Mouse (Mus musculus) right cerebral cortex, adult 18-20 months (tissue): ENCODE results near the gene Crb2.

ENCODE experiments used
- DNase-seq: peaks from one replicate; pipeline ENCODE4 v3.0.0; 2022; ENCODE audit warnings: mixed read lengths

Gene Crb2

DNA sequence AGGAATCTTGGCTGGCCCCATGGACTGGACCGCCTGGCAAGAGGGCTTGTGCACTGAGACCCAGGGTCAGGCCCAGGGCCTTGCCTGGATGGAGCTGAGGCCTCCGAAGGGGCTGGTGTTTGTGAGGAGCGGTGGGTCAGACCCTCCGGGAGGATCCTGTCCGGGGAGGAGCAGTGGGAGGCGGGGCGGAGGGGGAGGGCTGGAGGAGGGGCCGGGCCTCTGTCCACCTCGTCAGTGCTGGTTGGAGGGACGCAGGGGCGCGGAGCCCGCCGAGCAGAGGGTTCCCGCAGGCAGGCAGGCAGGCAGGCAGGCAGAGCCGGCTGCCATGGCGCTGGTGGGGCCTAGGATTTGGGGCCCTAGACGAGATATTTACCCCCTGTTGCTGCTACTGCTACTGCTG lies at the start of gene Crb2:
Crb2 (plus strand) TSS at position 234 of the 400 bp plus-strand sequence.
- no peak for DNase-seq

DNA sequence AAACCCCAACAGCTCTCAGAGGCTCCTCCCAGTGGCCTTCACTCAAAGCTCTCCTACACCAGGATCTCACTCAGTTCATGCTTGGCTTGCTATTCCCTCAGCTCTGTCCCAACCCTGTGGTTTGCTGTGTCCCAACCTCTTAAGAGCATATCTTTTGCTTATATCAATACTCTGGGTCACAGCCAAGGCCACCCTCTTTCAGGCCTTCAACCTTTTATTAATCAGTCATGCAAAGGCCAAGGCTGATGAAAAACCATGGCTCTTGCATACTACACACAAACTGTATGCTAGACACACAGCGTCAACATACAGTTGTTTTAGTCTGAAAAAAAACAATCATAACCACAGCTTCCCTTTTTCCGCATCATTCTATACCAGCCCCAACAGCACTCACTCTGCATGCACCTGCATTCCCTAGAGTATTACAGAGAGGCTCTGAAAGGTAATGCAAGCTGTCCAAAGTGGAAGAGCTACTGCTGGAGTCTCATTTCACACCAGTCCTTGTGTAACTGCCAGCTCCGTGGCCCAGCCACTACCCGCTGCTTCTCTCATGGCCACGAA lies 44.7 kb upstream of the Crb2 start:
- DNase-seq: no peak

DNA sequence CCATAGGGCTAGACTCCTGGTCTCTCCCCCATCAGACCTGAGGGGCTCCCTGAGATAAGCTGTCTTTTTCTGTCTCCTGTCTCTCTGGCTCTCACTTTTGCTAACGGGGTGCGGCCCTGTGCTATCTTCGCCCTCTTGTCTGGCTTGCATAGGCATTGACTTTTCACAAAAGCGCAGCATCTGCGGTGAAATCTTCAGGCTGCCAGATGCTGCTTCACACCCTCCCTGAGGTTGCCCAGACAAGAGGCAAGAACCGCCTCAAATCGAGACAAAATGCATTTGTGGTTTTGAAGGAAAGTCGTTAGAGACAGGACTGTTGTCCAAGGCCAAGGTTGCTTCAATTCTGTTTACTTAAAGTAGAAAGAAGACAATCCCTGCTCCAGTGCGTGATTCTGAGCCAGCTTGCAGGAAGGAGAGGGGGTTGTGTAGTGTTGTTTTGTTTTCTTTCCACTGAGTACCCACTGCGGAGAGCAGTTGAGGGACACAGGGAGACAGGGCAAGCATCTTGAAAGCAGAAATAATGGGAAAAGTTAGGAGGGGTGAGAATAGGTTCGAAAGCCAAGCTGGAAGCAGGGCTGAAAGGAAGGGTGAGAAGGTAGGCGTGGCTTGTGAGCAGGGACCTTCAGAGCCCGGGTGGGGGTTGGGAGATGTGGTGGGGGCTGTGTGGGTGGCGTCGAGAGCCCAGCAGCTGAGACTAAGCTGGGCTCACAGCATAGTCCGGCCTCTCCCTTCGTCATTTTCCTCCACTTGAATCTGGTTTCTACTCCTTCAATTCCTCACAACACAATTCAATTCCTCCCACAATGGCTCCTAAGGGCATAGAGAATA lies 40.9 kb upstream of the Crb2 start:
- peak; percentile 45 for DNase-seq

DNA sequence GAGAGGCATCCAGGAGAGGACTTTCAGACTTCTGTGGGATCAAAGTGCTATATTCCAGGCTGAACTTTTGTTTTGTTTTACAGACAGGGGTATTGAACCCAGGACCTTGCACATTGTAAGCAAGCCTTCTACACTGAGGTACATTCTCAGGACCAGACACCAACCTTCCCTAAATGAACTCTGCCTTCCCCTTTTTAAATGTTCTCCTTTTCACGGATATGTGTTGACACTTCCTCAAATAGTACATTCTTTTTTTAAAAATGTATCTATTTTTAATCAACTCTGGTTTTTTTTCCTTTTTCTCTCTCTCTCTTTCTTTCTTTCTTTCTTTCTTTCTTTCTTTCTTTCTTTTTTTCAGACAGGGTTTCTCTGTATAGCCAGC lies 40.3 kb upstream of the Crb2 start:
- no peak for DNase-seq

DNA sequence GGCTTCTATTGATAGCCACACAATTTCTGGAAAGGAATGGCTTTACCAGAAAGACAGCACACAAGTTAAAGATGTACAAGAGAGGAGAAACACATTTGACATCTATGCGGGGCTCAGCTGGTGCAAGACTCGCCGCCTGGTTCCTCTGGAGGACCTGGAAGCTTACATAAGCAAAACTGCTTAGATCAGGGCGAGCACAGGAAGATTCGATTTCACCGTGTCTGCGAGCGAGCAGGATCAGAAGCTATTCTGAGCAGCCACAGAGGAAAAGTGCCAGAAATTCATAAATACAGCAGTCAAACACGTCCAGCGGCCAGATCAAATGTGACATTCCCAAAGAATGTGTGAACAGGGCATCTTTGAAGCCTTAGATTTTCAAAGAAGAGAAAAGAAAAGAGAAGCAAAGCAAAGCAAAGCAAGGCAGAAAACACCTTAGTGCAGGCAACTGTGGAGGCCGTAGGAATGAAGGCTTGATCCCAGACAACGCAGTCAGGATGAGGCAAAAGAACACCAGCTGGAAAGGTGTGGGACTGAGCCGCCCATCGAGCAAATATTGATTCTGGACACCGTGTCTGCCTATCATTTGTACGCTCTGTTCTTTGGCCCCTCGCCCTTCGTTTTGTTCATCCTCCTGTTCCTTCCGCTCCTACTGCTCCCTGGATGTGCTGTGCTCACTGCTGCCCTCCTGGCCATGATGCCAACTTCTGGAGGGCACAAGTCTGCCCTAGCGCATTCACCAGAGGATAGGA lies 34.1 kb upstream of the Crb2 start:
- peak; percentile 68 for DNase-seq

DNA sequence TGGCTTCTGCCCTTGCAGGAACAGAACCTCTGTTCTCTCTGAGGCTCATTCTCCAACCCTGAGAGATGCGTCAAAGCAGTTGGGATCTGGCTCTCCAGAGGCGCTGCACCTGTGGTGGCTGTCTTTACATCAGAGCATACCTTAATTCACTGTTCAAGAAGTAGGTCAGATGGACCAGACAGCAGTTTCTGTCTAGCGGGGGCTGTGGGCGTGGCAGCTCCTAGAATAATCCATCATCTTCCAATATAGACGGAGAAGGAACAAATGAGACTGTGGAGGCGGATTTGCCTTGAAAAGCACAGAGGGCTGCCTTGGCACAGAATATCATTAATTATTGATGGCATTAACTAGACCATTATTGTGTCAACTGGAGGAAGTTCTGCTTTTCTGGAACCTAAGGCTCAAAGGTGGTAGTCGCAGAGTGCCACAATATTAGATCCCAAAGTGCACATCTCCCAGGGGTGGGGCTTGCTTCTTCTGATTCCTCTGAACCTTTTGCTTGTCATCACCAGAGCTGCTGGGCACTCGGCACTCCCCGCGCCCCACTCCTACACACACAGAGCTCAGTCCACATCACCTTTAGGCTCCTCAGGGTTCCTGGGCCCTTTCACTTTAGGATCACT lies 31.2 kb upstream of the Crb2 start:
- DNase-seq: no peak

DNA sequence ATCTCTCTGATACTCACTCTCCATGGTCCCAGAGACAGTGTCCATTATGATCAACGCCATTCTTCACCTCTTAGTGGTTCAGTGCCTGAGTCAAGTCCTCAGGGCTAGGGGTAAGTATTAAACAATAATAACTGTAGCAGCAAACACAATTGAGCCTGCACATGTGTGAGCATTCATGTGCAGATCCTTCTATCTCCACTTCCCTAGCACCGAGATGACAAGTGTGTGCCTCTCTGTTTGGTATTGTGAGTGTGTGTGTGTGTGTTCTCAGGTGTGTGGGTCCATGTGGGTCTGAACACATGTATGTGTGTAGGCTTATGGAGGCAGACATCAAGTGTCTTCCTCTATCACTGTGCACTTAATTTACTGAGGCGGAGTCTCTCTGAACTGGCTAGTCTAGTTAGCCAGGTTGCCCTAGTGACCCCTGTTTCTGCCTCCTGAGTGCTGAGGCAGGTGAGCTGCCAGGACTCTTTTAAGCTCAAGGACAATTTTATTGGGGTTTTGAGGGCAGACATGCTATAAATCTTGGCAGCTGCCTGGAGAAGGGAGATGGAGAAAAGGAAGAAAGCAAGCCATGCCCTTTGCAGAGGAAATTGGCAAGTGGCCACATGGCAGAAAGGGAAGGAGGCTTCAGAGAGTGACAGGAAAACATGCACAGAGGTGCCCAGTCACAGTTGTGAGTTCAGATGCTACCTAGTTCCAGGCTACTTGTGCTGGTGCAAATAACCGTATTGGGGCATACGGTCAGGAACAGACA lies 29.6 kb upstream of the Crb2 start:
- no peak for DNase-seq

DNA sequence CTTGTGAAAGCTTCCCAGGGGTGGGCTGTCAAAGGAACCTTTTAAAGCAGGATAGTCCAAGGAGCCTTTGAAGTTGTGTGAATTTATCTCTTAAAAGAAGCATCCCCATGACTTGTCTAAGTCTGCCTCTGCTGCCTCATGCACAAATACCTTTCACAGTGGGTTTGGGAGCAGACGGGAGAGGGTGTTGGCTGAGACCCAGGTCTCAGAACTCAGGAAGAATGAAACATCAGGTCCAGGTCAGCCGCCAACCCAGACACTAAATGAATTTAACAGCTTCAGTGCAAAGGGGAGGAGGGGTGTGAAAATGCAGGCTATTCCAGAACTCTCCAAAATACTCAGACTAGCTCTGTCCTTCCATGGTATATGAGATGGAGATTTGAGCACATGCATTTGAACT lies 28.1 kb upstream of the Crb2 start:
- DNase-seq: no peak

DNA sequence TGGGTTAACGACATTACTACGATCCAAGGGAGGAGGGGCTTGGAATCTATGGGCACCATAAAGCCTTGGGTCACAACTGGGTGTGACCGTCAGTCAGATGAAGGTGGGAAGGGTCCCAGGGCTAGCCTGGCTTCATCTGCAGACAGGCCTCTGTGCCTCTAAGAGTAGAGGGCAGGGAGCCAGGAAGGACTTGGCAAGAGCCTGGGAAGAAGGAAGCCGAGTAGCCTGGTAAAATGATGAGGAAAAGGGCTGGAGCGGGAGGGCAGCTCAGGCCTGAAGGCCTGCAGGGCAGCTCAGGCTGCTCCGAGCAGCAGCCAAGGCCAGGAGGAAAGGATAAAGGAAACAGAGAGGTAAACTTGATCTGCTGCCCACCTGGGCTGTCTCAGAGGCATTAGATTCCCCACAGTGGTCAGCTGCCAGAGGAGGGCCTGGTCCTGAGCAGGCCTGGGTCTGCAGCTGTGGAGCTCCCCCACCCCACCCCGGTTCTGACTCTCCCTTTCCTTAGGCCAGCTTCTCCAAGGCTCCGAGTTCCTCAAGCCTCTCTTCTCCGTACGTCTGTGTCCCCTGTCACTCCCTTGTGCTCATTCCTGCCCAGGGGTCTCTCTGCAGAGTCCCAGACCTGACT lies 27.5 kb upstream of the Crb2 start:
- no peak for DNase-seq

DNA sequence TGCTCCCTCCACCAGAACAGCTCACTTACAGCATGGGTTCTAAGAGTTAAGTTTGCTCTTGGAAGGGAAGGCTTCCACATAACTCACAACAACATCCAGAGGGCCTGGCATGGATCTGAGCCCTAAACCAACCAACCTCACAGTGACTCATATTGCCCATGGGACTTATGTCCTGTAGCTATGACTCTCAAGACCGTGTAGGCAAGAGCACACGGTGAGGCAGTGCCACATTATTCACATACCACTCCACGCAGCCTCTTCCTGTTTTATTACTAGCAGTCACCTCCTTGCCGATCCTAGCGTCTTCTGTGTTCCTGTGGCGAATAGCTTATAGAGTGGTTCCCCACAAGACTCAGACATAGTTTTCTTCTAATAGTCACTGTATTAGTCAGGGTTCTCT lies 26.7 kb upstream of the Crb2 start:
- no peak for DNase-seq

DNA sequence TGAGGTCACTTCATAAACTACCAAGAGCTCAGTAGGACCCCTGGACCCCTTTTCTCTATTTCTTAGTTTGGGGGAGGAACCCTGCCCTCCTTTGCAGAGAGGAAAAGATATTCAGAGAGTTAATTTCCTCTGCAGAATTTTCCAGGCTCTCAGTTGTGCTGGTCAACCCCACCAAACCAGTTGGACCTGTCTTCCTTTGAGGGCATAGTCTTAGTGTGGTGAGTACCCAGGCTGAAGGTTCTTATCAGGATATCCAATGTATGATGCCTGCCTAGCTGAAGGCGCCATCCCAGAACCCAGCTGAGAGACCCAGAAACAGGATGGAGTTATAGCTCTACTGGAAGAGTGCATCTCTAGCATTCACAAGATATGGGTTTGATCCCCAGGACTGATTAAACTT lies 24.9 kb upstream of the Crb2 start:
- DNase-seq: no peak

DNA sequence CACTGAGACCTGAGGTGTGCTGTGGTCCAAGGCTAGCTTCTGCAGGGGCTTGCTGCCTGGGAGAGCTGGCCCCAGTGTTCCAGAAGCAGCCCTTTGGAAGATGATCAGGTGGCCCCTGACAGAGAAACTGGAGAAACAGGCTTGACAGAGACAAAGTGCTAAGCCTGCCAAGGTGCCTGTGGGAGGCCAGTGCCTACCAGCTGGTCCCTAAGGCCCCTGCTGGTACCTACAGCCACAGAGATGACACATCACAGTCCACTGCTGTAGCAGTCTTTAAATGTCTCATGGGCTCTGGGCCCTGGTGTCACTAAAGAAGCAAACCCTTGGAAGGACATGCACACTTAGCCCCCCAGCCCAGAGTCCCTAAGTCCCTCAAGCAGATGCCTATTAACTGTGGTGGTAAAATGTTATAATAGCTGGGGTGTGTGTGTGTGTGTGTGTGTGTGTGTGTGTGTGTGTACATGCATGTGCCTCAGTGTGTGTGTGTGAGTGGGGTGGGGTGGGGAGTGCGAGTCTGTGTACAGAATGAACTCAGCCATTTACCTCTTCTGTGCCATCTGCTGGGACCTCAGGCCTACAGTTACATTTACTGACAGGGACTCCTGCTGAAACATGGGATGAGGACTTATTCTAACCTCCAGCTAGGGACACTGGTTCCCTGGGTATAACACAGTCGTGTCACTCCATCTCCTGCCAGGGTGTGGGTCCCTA lies 19.7 kb upstream of the Crb2 start:
- DNase-seq: no peak

DNA sequence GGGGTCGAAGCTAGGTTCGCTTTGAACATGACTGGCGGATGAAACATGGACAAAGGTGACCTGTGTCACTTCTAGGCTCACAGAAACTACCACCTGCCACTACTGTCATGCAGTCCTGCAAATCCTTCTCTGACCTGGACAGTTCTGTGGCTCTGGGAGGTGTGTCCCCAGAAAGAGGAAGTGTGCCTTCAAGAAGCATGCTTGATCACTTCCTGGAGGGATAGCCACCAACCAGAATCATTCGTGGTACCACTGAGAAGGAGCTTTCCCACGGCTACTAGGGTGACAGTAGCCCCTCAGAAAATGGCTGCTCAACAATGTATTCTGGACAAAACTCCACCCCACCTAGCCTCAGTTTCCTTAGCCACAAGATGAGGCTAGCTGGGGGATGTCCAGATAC lies 19.0 kb upstream of the Crb2 start:
- DNase-seq: no peak

DNA sequence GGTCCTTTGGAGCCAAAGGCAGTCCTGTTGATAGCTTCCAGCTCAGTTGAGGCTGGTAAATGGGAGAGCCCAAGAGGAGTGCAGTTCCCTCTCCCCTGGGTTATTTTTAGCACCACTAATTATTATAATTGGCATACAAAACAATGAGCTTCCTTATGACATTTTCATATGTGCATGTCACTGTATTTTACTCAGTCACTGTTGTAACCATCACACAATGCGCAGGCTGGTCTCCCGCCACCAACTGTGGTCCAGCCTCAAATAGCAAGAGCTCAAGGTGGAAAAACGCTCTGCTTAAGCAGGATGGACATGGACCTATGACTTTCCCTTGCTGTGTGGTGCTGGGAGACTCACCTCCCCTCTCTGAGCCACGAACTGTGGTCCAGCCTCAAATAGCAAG lies 18.3 kb upstream of the Crb2 start:
- no peak for DNase-seq

DNA sequence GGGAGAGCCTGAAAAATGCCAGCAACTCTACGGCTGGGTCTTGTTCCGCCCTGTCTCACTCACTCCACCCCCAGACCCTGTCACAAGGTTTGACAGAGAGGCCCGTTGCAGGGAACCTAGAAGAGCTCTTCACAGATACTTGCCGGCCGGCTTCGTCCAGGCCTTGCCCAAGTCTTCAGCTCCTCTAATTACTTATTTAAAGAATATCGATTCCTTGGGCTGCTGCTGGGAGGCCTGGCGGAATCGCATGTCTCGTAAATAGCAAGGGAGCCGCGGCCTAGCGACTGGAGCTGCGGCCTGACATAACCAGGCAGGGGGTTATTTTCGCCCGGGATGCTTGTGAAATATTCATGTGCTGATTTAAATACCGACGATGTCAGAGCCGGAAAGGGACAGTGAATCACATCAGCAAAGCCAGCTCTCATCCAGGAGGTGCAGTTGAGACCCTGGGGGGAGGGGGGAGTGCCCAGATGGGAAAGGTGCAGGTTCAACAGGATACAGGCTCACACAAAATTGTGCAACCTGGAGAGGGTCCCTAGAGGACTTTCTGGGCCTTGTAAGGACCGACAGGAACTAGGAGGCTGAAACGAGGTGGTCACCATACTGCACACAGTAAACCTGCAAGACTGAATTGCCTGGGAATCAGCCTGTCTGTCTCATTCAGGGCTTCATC lies 17.6 kb upstream of the Crb2 start:
- DNase-seq: no peak

DNA sequence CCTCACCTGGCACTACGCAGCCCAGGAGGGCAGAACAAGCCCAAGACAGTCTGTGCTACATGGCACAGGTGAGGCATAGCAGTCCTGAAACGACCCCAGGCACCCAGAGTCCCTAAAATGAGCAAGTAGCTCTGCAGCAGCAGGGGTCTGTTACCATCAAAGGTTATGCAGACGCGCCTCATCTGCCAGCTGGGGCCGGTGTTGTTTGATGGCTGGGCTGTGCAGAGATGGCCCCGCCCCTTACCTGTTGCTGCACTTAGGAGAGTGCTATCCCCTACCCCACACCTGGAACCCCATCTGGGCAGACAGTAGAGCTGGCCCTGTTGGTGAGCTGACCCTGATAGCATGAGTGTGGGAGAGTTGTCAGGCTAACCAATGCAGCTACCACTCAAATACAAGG lies 15.4 kb upstream of the Crb2 start:
- no peak for DNase-seq

DNA sequence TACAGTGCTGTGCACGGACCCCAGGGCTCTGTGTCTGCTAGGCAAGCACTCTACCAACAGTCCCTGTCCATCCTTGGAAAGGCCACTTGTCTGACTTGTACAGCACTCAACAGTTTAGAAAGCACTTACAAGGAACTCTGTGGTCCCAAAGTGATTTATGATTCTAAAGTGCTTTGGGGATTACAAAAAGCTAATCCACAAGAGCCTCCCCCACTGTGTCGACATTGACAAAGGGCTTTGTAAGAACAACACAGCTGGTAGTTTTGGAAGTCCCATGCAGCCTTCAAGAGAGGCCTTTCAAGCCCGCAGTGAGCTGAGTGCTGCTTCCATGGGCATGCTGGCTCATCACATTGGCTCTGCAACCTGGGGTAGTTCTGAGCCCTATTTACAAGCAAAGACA lies 12.4 kb upstream of the Crb2 start:
- DNase-seq: no peak

DNA sequence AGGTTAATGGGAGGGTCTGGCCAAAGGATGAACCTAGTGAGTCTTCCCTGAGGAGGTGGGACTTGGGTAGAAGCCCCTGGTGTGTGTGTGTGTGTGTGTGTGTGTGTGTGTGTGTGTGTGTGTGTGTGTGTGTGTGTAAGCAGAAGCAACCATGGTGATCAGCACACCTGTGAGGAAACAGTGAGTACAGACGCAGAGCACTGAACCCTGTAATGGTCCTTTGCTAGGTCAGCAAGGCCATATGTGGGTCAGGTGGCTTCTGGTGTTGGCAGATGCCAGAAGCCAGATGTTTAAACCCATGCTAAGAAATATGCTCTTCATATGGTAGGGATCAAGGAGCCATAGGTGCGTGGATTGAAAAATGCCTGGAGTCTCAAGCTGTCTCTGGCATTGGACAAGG lies 11.5 kb upstream of the Crb2 start:
- no peak for DNase-seq

DNA sequence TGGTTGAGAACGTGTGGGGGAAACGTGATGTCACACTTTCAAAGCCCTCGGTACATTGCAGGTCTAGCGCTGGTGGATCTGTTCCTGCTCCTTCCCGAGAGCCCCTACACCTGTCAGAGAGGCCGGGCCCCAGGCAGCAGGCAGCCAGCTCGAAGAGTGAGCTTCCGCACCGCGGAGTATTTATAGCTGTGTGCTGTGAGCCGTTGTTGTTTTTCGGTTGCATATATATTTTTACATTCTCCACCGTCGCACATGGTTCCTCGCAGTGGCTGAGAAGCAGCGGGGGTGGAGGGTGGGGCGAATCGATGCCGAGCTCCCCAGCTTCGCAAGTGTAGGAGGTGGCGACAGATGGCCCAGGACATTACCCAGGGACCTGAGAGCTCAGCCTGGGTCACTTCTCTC lies 11.0 kb upstream of the Crb2 start:
- peak; percentile 77 for DNase-seq

DNA sequence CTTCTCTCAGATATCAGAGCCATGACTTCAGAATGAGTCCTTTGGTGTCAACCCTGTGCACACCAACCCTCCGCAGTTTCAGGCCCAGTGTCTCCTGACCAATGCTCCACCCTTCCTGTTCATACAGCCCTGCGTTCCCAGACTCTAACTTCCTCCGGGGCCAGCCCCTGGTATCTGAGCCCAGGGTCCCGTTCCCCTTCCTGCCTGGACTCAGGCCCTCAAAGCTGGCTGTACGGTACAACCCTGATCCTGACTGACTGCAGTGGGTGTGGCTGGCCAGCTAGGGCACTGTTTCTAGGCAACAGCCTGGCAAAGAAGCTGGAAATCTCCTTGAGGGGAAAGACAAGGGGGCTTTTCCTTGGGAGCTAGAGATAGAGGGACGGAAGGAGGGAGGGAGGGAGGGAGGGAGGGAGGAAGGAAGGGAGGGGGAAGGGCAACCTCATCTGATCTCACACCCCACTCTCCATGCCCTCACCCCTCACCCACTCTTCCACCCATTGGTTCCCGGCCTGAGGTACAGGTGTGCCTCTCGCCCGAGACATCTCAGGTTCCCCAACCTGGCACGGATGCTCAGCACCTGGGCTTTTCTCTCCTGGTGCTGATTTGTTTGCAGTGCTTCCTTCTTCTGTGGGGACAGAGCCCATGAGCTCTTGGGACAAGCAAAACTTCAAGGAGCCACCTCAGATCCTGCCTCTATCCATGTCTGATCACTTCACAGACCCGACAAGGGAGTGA lies 9.9 kb upstream of the Crb2 start:
- no peak for DNase-seq
